ENCODE assay signal across 8 mouse cellular contexts in genomic region chr9:66919981-66920380, GRCm38 (mm10). TPM values are rescaled to one million over a fixed set of nuclear protein-coding genes. Genes with fewer than 3 reads are reported as not detected.
A peak's percentile ranks its signal among the peaks of the same experiment; 100 is the strongest.
DNase-seq lines count a peak whose midpoint lies in the region; ATAC-seq and TF ChIP-seq lines count a peak whose summit lies in the region.

No protein-coding gene starts in this region.

- TF ChIP-seq CTCF in heart, adult 2 months (IDR thresholded peaks at IDR 0.05) = no peak
- no peak for TF ChIP-seq CTCF in ES-Bruce4 (IDR thresholded peaks at IDR 0.05; ENCODE audit: low read depth, low read length)
- no peak for TF ChIP-seq CTCF in intestine, postnatal 0 days (IDR thresholded peaks at IDR 0.05; ENCODE audit: low read depth)

- ATAC-seq in erythroblast, adult 5-6 weeks (replicated peaks; ENCODE audit: low FRiP score, poor library complexity, severe bottlenecking) = peak; percentile 9
- ATAC-seq in intestine, postnatal 0 days = no peak
- ATAC-seq in midbrain, embryonic 13.5 days = peak; percentile 59

- no peaks in the 10 kb centered on the region; the same call in 1 of the 2 replicates for H3K79me2 ChIP-seq in heart, adult 2 months (replicated peaks; ENCODE audit: control insufficient read depth, insufficient read depth, low read length)

- 0 out of 2 replicates have a peak, but pooled peaks cover 1% of the 10 kb centered on the region for H3K27me3 ChIP-seq in heart, adult 2 months (ENCODE audit: control insufficient read depth, insufficient read depth, low read length)
- H3K27me3 ChIP-seq in ES-Bruce4 (ENCODE audit: control insufficient read depth, insufficient read depth, low read length, poor library complexity, severe bottlenecking) = peaks cover 5% of the 10 kb centered on the region
- H3K27me3 ChIP-seq in intestine, postnatal 0 days (replicated peaks; ENCODE audit: control insufficient read depth, insufficient read depth, low read length) = no peaks in the 10 kb centered on the region
- H3K27me3 ChIP-seq in midbrain, embryonic 13.5 days = no peaks in the 10 kb centered on the region

- peak in 1 of 2 experiments; percentile 45 for DNase-seq in heart, adult 2 months
- DNase-seq in heart, postnatal 36 days = no peak
- no peak for DNase-seq in layer of hippocampus, postnatal 14 days (ENCODE audit: low spot score in 2 of 2)
- no peak for DNase-seq in frontal cortex, postnatal 14 days (ENCODE audit: low spot score in 2 of 2)

- no peak for TF ChIP-seq EP300 in heart, adult 2 months (IDR thresholded peaks at IDR 0.05; ENCODE audit: insufficient read depth, low read depth, low read length)
- TF ChIP-seq EP300 in ES-Bruce4 (IDR thresholded peaks at IDR 0.05; ENCODE audit: insufficient read depth, low read depth, low read length) = no peak

- TF ChIP-seq POLR2A in heart, adult 2 months (IDR thresholded peaks at IDR 0.05; ENCODE audit: insufficient read depth, low read depth, low read length) = no peak
- TF ChIP-seq POLR2A in ES-Bruce4 (IDR thresholded peaks at IDR 0.05; ENCODE audit: insufficient read depth, low read length) = no peak

- no peaks in the 10 kb centered on the region for H3K9me3 ChIP-seq in ES-Bruce4 (replicated peaks; ENCODE audit: control insufficient read depth, insufficient read depth, low read length, poor library complexity, severe bottlenecking)
- no peaks in the 10 kb centered on the region for H3K9me3 ChIP-seq in intestine, postnatal 0 days (ENCODE audit: control insufficient read depth)
- H3K9me3 ChIP-seq in midbrain, embryonic 13.5 days = no peaks in the 10 kb centered on the region

- peaks cover 14% of the 10 kb centered on the region for H3K4me1 ChIP-seq in heart, adult 2 months (ENCODE audit: control insufficient read depth, insufficient read depth, low read length)
- H3K4me1 ChIP-seq in ES-Bruce4 (ENCODE audit: control insufficient read depth, insufficient read depth, low read length) = no peaks in the 10 kb centered on the region
- H3K4me1 ChIP-seq in intestine, postnatal 0 days (replicated peaks; ENCODE audit: control insufficient read depth, insufficient read depth, low read length) = peaks cover 15% of the 10 kb centered on the region
- H3K4me1 ChIP-seq in midbrain, embryonic 13.5 days (replicated peaks) = peaks cover 35% of the 10 kb centered on the region

- intact Hi-C loops in heart, adult 2 months (cut with DNase I) = loop anchor here (2.0 to 5.0 kb wide), 3 partner anchors 25 to 85 kb away; partner anchors contain the start of gene Aph1c
- intact Hi-C loops in heart, postnatal 36 days (cut with DNase I) = loop anchor here (2.0 to 5.0 kb wide), 3 partner anchors 23 to 88 kb away; partner anchors contain the start of gene Aph1c

- peak overlapping the region; percentile 72 for H3K4me2 ChIP-seq in intestine, postnatal 0 days (replicated peaks; ENCODE audit: low read depth)
- H3K4me2 ChIP-seq in midbrain, embryonic 13.5 days (replicated peaks) = peak overlapping the region; percentile 84

- H3K9ac ChIP-seq in heart, adult 2 months (ENCODE audit: low read depth, low read length) = peak overlapping the region; percentile 53; the same call in 1 of the 2 replicates
- H3K9ac ChIP-seq in ES-Bruce4 (ENCODE audit: low read depth, poor library complexity, severe bottlenecking) = 0 out of 2 replicates have a peak overlapping the region, but pooled peaks have one; percentile 18
- peak overlapping the region; percentile 73; the same call in 1 of the 2 replicates for H3K9ac ChIP-seq in intestine, postnatal 0 days (ENCODE audit: low read depth, low read length)
- H3K9ac ChIP-seq in midbrain, embryonic 13.5 days (replicated peaks) = peak overlapping the region; percentile 69

- H3K27ac ChIP-seq in heart, adult 2 months = peak overlapping the region; percentile 61
- H3K27ac ChIP-seq in ES-Bruce4 (ENCODE audit: insufficient read depth, low read length) = no peak overlapping the region
- no peak overlapping the region for H3K27ac ChIP-seq in intestine, postnatal 0 days (ENCODE audit: low read depth, low read length)
- H3K27ac ChIP-seq in midbrain, embryonic 13.5 days = peak overlapping the region; percentile 67

- H3K36me3 ChIP-seq in heart, adult 2 months (ENCODE audit: control insufficient read depth, insufficient read depth, low read length) = peaks cover 19% of the 10 kb centered on the region
- H3K36me3 ChIP-seq in ES-Bruce4 (ENCODE audit: control insufficient read depth, insufficient read depth, low read length, poor library complexity, severe bottlenecking) = no peaks in the 10 kb centered on the region
- H3K36me3 ChIP-seq in intestine, postnatal 0 days (ENCODE audit: control insufficient read depth, insufficient read depth) = no peaks in the 10 kb centered on the region
- no peaks in the 10 kb centered on the region for H3K36me3 ChIP-seq in midbrain, embryonic 13.5 days

- WGBS in heart, adult 2 months = under 1% methylated on average over 14 of the region's 14 CpGs
- under 1% methylated on average over 14 of the region's 14 CpGs for WGBS in intestine, postnatal 0 days
- 1% methylated on average over 14 of the region's 14 CpGs for WGBS in midbrain, embryonic 13.5 days

- H3K4me3 ChIP-seq in heart, adult 2 months = peak overlapping the region; percentile 78
- peak overlapping the region; percentile 56 for H3K4me3 ChIP-seq in ES-Bruce4 (ENCODE audit: low read depth, low read length)
- H3K4me3 ChIP-seq in intestine, postnatal 0 days (ENCODE audit: low read depth, low read length) = peak overlapping the region; percentile 91
- H3K4me3 ChIP-seq in midbrain, embryonic 13.5 days (replicated peaks) = peak overlapping the region; percentile 87

RNA-seq across cellular contexts. Expression of gene Rab8b, which starts 0.5 kb away (rescaled TPM):
- total RNA-seq in heart, adult 2 months (2021) = 1 to 10 TPM; 8.5 to 9.8 TPM
- 5.5 and 10.0 TPM in 2 replicates for polyA plus RNA-seq in heart, adult 2 months (2012; rRNA removed)
- 10 to 100 TPM in 1 of 2 experiments, 1 to 10 TPM in 1; 9.5 to 10.3 TPM for total RNA-seq in heart, postnatal 36 days (2021)
- polyA plus RNA-seq in ES-Bruce4 (2011; ENCODE audit: insufficient read depth, insufficient read length, low read depth, missing spikeins) = 10.8 and 11.2 TPM in 2 replicates
- total RNA-seq in erythroblast, adult 5-6 weeks (2015; ENCODE audit: low replicate concordance) = 41.3 and 62.1 TPM in 2 replicates
- total RNA-seq in erythroblast, adult 5-6 weeks (2017; ENCODE audit: low replicate concordance) = 99.4 and 106 TPM in 2 replicates
- polyA plus RNA-seq in intestine, postnatal 0 days (2015; fragmentation: Nextera tagmentation; extraction: Ambion mirVana) = 16.2 and 18.9 TPM in 2 replicates
- polyA plus RNA-seq in midbrain, embryonic 13.5 days (2015; fragmentation: Nextera tagmentation; extraction: Ambion mirVana) = 31.1 and 32.4 TPM in 2 replicates
- 10 to 100 TPM; 31.6 to 33.7 TPM for total RNA-seq in layer of hippocampus, postnatal 14 days (2021)

RNA-seq across cellular contexts. Expression of gene Rps27l, which starts 25.9 kb away (rescaled TPM):
- 100 to 1,000 TPM; 157 to 180 TPM for total RNA-seq in heart, adult 2 months (2021)
- polyA plus RNA-seq in heart, adult 2 months (2012; rRNA removed) = 53.5 and 79.3 TPM in 2 replicates
- total RNA-seq in heart, postnatal 36 days (2021) = 100 to 1,000 TPM; 175 to 183 TPM
- polyA plus RNA-seq in ES-Bruce4 (2011; ENCODE audit: insufficient read depth, insufficient read length, low read depth, missing spikeins) = 880 and 921 TPM in 2 replicates
- 102 and 125 TPM in 2 replicates for total RNA-seq in erythroblast, adult 5-6 weeks (2015; ENCODE audit: low replicate concordance)
- total RNA-seq in erythroblast, adult 5-6 weeks (2017; ENCODE audit: low replicate concordance) = 23.7 and 43.2 TPM in 2 replicates
- 712 and 778 TPM in 2 replicates for polyA plus RNA-seq in intestine, postnatal 0 days (2015; fragmentation: Nextera tagmentation; extraction: Ambion mirVana)
- polyA plus RNA-seq in midbrain, embryonic 13.5 days (2015; fragmentation: Nextera tagmentation; extraction: Ambion mirVana) = 340 and 349 TPM in 2 replicates
- 10 to 100 TPM; 49.5 to 53.1 TPM for total RNA-seq in layer of hippocampus, postnatal 14 days (2021)

RNA-seq across cellular contexts. Expression of gene Lactb, which starts 55.3 kb away (rescaled TPM):
- total RNA-seq in heart, adult 2 months (2021) = 10 to 100 TPM; 20.4 to 20.6 TPM
- 6.8 and 10.8 TPM in 2 replicates for polyA plus RNA-seq in heart, adult 2 months (2012; rRNA removed)
- total RNA-seq in heart, postnatal 36 days (2021) = 10 to 100 TPM; 21.5 to 23.9 TPM
- 11.8 and 12.2 TPM in 2 replicates for polyA plus RNA-seq in ES-Bruce4 (2011; ENCODE audit: insufficient read depth, insufficient read length, low read depth, missing spikeins)
- total RNA-seq in erythroblast, adult 5-6 weeks (2015; ENCODE audit: low replicate concordance) = 0.96 and 12.1 TPM in 2 replicates
- total RNA-seq in erythroblast, adult 5-6 weeks (2017; ENCODE audit: low replicate concordance) = 3.2 and 7.2 TPM in 2 replicates
- polyA plus RNA-seq in intestine, postnatal 0 days (2015; fragmentation: Nextera tagmentation; extraction: Ambion mirVana) = 14.9 and 17.2 TPM in 2 replicates
- 9.8 and 10.8 TPM in 2 replicates for polyA plus RNA-seq in midbrain, embryonic 13.5 days (2015; fragmentation: Nextera tagmentation; extraction: Ambion mirVana)
- total RNA-seq in layer of hippocampus, postnatal 14 days (2021) = 10 to 100 TPM; 15.2 to 18.0 TPM

Comparison
In these comparisons a context has a peak if more than half of its experiments do, and no peak if none do; other contexts are left out.
1. H3K27ac ChIP-seq: peak in heart, adult 2 months (single experiment) and midbrain, embryonic 13.5 days (single experiment); none in ES-Bruce4 (single experiment) and intestine, postnatal 0 days (single experiment).
2. H3K9ac ChIP-seq: peak in every context shown above with its lines; median percentile 73 in intestine, postnatal 0 days; 69 in midbrain, embryonic 13.5 days; 53 in heart, adult 2 months; 18 in ES-Bruce4.
3. Peak in every context shown above with its lines, with median percentiles within 50 percentile points of each other: H3K4me3 ChIP-seq.